Mouse (Mus musculus) liver, postnatal 0 days (tissue): ENCODE results near the gene Sez6l. TPM values are rescaled to one million over a fixed set of nuclear protein-coding genes. Genes with fewer than 3 reads are reported as not detected.
A peak's percentile ranks its signal among the peaks of the same experiment; 100 is the strongest.

Source experiments
- ATAC-seq: fragments of 200-750 bp; cut with Nextera tagmentation; 2 replicates; pipeline ENCODE4 v1.8.0; 2017; ENCODE audit warnings: mild to moderate bottlenecking, moderate library complexity
- DNase-seq: peaks from one replicate; pipeline ENCODE4 v3.0.0-alpha.2; 2016
- H3K27ac ChIP-seq: fragments of 300-500 bp; sonication (generic); 2 replicates; pipeline ENCODE4 v1.5.1; 2014; ENCODE audit warnings: antibody characterized with exemption, moderate library complexity, mild to moderate bottlenecking, low read depth
- H3K27me3 ChIP-seq: fragments of 300-500 bp; sonication (generic); 2 replicates; pipeline ENCODE4 v1.6.1; 2014; ENCODE audit warnings: low read length, control low read depth, mixed read lengths; ENCODE audit not compliant: insufficient read depth
- H3K36me3 ChIP-seq: fragments of 300-500 bp; sonication (generic); replicated peaks from 2 replicates; pipeline ENCODE4 v1.6.1; 2014; ENCODE audit warnings: mild to moderate bottlenecking, control low read depth, low read length, moderate library complexity, mixed read lengths; ENCODE audit not compliant: insufficient read depth
- H3K4me1 ChIP-seq: fragments of 300-500 bp; sonication (generic); 2 replicates; pipeline ENCODE4 v1.6.1; 2014; ENCODE audit warnings: antibody characterized with exemption, mild to moderate bottlenecking, control low read depth; ENCODE audit not compliant: insufficient read depth
- H3K4me2 ChIP-seq: fragments of 300-500 bp; sonication (generic); 2 replicates; pipeline ENCODE4 v1.6.1; 2014; ENCODE audit warnings: low read depth, mild to moderate bottlenecking, low read length, moderate library complexity, mixed read lengths
- H3K4me3 ChIP-seq: fragments of 300-500 bp; sonication (generic); 2 replicates; pipeline ENCODE4 v1.5.1; 2014; ENCODE audit warnings: low read depth, low read length
- H3K9ac ChIP-seq: fragments of 300-500 bp; sonication (generic); replicated peaks from 2 replicates; pipeline ENCODE4 v1.6.1; 2014; ENCODE audit warnings: mild to moderate bottlenecking, moderate library complexity
- H3K9me3 ChIP-seq: fragments of 300-500 bp; sonication (generic); 2 replicates; pipeline ENCODE4 v1.6.1; 2016; ENCODE audit warnings: mild to moderate bottlenecking, control low read depth, low read length, mixed read lengths
- CTCF ChIP-seq: sonication (generic); IDR thresholded peaks from 2 replicates; pipeline ENCODE4 v1.5.1; 2016; ENCODE audit warnings: antibody characterized with exemption, low read depth
- EP300 ChIP-seq: IDR thresholded peaks from 2 replicates; pipeline ENCODE4 v1.6.1; 2016; ENCODE audit warnings: antibody characterized with exemption, low read depth, mild to moderate bottlenecking
- WGBS: fragments of 180-500 bp; shearing (Covaris S2); extraction: QIAGEN DNeasy Blood & Tissue Kit; methylation state at CpG from one replicate; pipeline ENCODE4 v1.1.7; 2014; ENCODE audit not compliant: insufficient replicate concordance; 5-methylcytosine and 5-hydroxymethylcytosine counted together
- polyA plus RNA-seq: library from polyadenylated mRNA; unstranded; fragments of >200 nt; fragmentation: Nextera tagmentation; extraction: Ambion mirVana; gene quantifications from 2 replicates; pipeline ENCODE4 v1.2.1, GENCODE M21; 2015

Gene Sez6l
- polyA plus RNA-seq, 1 experiment from 2014 or later, result not detected

DNA sequence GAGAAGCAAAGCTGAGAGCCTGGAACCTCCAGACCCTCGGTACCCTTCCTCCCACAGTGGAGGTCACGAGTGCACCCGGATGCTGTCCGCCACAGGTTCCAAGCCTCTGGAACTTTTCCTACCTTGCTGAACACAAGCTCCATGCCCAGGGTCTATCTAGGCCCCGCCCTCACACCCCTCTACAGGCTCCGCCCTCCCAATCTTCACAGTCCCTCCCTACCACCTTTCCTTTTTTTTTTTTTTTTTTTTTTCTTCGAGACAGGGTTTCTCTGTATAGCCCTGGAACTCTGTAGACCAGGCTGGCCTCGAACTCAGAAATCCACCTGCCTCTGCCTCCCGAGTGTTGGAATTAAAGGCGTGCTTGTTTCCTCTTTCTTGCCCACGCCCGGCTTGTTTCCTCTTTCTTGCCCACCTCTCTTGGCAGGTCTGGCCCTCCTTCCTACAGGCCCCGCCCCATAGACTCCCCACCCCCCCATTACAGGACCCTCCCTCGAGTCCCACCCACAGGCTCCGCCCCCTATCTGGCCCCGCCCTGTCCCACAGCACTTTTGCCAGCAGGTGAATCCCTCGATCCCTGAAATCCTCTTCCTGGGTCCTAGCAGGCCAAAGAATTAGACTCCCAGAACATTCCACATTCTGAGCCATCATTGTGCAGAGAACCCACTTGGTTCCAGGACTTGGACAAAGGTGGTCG, 128.1 kb downstream of the Sez6l start, which contains the start of gene Gm6588:
Gene Gm6588, plus strand, starts transcription at position 680 of the 694 bp plus-strand sequence.
- H3K9me3 ChIP-seq, result no peaks in the 10 kb centered on the region
- no peak within 1 kb of the TSS for H3K27ac ChIP-seq
- H3K36me3 ChIP-seq, result no peaks in the 10 kb centered on the region
- DNase-seq, result no peak
- TF ChIP-seq EP300 (no peak), CTCF (no peak)
- H3K4me1 ChIP-seq, result no peaks in the 10 kb centered on the region
- no peak within 1 kb of the TSS for H3K4me3 ChIP-seq
- no peak within 1 kb of the TSS for H3K4me2 ChIP-seq
- H3K27me3 ChIP-seq, result peaks cover 6% of the 10 kb centered on the region; the same call in 1 of the 2 replicates
- ATAC-seq, result no peak
- no peak within 1 kb of the TSS for H3K9ac ChIP-seq
- WGBS, result 52% methylated on average over 18 of the region's 18 CpGs

DNA sequence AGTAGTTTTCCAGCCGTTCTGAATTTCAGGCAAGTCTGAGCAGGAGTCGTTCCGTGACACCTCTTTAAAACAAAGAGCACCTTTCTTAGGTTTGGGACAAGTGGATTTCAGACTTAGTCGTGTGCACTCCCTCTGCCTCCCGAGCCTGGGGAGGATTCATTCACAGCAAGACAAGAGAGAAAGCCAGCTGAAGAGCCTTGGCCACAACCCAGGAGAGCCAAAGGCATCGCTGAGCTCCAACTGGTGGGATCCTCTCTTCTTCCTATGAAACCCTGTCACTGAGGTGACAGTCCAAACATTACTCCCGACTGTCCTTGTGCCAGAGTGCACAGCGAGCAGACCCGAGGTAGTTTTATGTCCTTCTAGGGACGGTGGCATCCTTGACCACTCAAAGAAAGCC, 138.4 kb downstream of the Sez6l start:
- no peak for ATAC-seq
- TF ChIP-seq CTCF, result no peak
- TF ChIP-seq EP300, result no peak

DNA sequence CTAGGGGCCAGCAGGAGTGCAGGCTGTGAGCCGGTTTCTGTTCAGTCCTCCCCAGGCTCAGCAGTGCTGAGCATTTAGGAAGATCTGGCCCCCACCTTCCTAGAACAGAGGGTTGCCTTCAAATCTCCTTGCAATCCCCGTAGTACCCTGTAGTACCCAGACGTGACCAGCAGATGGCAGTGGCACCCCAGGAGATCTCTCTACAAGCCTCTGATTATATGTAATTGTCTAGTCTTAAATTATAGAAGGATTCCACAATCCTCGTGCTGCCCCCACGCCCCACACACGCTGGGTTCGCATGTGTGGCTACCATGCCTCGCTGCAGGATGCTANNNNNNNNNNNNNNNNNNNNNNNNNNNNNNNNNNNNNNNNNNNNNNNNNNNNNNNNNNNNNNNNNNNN, 144.0 kb downstream of the Sez6l start:
- Histone ChIP-seq H3K27ac (no peak overlapping the region), H3K4me1 (no peaks in the 10 kb centered on the region), H3K4me3 (no peak overlapping the region), H3K4me2 (no peak overlapping the region), H3K27me3 (peaks cover 14% of the 10 kb centered on the region; the same call in 1 of the 2 replicates), H3K9ac (no peak overlapping the region), H3K9me3 (no peaks in the 10 kb centered on the region), H3K36me3 (no peaks in the 10 kb centered on the region)
- DNase-seq, result peak; percentile 80
- WGBS, result 0% methylated on average over 8 of the region's 8 CpGs
- TF ChIP-seq CTCF (peak; percentile 90), EP300 (no peak)
- no peak for ATAC-seq

More for the DNA sequence above, 138.4 kb downstream of the Sez6l start:
- Histone ChIP-seq H3K4me2 (no peak overlapping the region), H3K36me3 (no peaks in the 10 kb centered on the region), H3K4me3 (no peak overlapping the region), H3K9me3 (no peaks in the 10 kb centered on the region), H3K27ac (no peak overlapping the region), H3K9ac (no peak overlapping the region), H3K27me3 (no peaks in the 10 kb centered on the region), H3K4me1 (no peaks in the 10 kb centered on the region)
- 54% methylated on average over 10 of the region's 10 CpGs for WGBS
- no peak for DNase-seq

DNA sequence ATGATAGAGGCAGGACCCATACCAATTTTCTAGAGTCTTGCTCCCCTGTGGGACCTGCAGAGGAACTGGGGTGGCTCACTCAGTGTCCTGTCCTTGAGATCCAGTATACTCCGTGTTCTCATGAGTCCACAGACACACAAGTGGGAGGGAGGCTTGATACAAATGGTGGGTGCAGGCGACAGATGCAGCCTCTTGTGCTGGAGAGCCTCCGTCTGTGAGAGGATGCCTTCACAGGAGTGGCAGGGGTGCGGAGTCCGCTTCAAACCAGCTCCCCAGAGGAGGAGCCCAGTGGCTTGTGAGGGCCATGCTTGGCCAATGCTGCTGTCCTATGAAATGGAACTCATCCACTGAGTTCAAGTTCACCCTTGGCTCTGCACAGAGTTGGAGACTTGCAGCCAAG, 145.0 kb downstream of the Sez6l start:
- no peaks in the 10 kb centered on the region for H3K4me1 ChIP-seq
- H3K9me3 ChIP-seq, result no peaks in the 10 kb centered on the region
- no peak overlapping the region for H3K27ac ChIP-seq
- no peak overlapping the region for H3K9ac ChIP-seq
- DNase-seq, result no peak
- peaks cover 17% of the 10 kb centered on the region; the same call in 1 of the 2 replicates for H3K27me3 ChIP-seq
- 70% methylated on average over 5 of the region's 5 CpGs for WGBS
- no peak overlapping the region for H3K4me3 ChIP-seq
- TF ChIP-seq CTCF (no peak), EP300 (no peak)
- no peak overlapping the region for H3K4me2 ChIP-seq
- ATAC-seq, result no peak
- H3K36me3 ChIP-seq, result no peaks in the 10 kb centered on the region

DNA sequence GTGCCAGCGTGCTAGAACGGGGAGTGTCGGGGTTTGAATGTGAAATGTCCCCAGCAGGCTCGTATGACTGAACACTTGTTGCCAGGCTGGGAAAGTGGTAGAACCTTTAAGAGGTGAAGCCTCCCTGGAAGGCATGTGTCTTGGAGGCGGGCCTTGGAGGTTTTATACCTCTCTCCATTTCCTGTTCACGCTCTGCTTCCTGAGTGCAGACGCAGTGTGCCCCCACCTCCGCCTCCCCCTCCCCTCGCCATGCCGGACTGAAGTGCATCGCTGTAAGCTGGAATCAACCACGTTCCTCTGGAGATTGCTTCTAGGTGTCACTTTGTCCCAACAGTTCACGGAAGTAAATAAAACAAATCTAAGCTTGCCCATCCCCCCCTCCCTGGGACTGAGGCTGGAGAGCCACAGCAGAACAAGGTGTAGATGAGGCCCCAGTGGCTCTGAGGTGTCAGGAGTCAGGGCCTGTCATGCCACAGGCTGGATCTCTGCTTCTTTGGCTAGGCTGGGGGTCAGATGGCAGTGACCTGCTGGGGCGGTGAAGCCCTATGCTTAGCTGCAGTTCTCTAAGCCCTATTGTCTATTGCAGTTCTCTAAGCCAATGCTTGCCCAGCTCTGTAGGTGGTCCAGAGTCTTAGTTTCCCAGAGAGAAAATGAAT, 145.7 kb downstream of the Sez6l start:
- H3K4me3 ChIP-seq, result no peak overlapping the region
- peaks cover 17% of the 10 kb centered on the region; the same call in 1 of the 2 replicates for H3K27me3 ChIP-seq
- no peak overlapping the region for H3K27ac ChIP-seq
- H3K9me3 ChIP-seq, result no peaks in the 10 kb centered on the region
- ATAC-seq, result no peak
- H3K9ac ChIP-seq, result no peak overlapping the region
- no peak overlapping the region for H3K4me2 ChIP-seq
- no peak for TF ChIP-seq CTCF
- TF ChIP-seq EP300, result no peak
- H3K4me1 ChIP-seq, result no peaks in the 10 kb centered on the region
- H3K36me3 ChIP-seq, result no peaks in the 10 kb centered on the region
- 20% methylated on average over 14 of the region's 14 CpGs for WGBS
- no peak for DNase-seq

DNA sequence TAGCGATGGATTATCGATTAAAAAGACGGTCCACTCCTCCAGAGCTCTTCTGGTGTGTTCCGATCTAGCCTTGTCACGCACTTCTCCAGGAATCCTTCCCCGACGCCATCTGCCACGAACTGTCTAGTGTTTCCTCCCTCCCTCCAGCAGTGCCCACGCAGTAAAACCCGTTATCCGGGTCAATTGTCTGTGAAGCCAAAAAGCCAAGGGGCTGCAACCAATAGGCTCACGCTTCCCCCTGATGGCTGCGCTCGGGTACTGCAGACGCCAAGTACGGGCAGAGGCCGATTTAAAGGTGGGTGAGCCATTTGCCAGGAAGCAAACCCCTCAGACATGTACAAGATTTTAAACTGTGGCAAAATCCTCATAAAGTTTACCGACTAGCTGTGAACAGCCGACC, 148.0 kb downstream of the Sez6l start:
- no peak overlapping the region for H3K9ac ChIP-seq
- peaks cover 17% of the 10 kb centered on the region; the same call in 1 of the 2 replicates for H3K27me3 ChIP-seq
- no peak overlapping the region for H3K27ac ChIP-seq
- no peak overlapping the region for H3K4me2 ChIP-seq
- peak; percentile 60 for DNase-seq
- no peaks in the 10 kb centered on the region for H3K9me3 ChIP-seq
- H3K4me1 ChIP-seq, result no peaks in the 10 kb centered on the region
- no peaks in the 10 kb centered on the region for H3K36me3 ChIP-seq
- whole genome bisulfite sequencing, result 14% methylated on average over 19 of the region's 19 CpGs
- ATAC-seq, result no peak
- H3K4me3 ChIP-seq, result no peak overlapping the region
- TF ChIP-seq CTCF, result peak; percentile 77
- no peak for TF ChIP-seq EP300
